Mouse (Mus musculus): ENCODE data around the gene 2310079G19Rik. TPM values are rescaled to one million over a fixed set of nuclear protein-coding genes. Genes with fewer than 3 reads are reported as not detected.

Gene 2310079G19Rik
- not detected in 2 replicates for polyA plus RNA-seq (2015; fragmentation: Nextera tagmentation; extraction: Ambion mirVana)

DNA sequence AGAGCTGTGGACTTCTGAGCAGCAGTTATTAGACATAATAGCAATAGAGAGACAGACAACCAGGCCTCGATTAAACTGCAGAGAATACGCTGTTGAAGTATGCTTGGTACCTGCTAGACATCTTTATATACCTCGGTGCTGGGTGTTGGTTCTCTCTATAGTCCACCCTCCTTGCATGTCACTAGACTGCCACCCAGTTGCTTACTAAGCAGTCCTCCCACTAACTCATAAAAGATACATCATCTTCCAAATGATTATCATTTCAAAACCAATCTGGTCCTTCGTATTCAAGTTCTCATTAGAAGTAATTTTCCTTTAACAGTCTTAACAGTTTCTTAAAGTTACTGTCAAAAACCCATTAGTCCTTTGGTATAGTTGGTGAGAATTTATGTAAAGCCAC, at the start of gene 2310079G19Rik:
TSS of gene 2310079G19Rik (minus strand) at position 101 of the 400 bp plus-strand sequence.
- ATAC-seq (ENCODE audit: insufficient number of reproducible peaks, insufficient read depth, low FRiP score, low TSS enrichment, low read depth): no peak
- H3K9me3 ChIP-seq: no peaks in the 10 kb centered on the region
- H3K4me1 ChIP-seq: no peaks in the 10 kb centered on the region
- no peak within 1 kb of the TSS for H3K9ac ChIP-seq
- WGBS: 91% methylated on average over 4 of the region's 4 CpGs
- H3K27me3 ChIP-seq: no peaks in the 10 kb centered on the region
- no peak within 1 kb of the TSS for H3K4me3 ChIP-seq
- H3K4me2 ChIP-seq: no peak within 1 kb of the TSS
- H3K36me3 ChIP-seq: no peaks in the 10 kb centered on the region
- H3K27ac ChIP-seq: no peak within 1 kb of the TSS

DNA sequence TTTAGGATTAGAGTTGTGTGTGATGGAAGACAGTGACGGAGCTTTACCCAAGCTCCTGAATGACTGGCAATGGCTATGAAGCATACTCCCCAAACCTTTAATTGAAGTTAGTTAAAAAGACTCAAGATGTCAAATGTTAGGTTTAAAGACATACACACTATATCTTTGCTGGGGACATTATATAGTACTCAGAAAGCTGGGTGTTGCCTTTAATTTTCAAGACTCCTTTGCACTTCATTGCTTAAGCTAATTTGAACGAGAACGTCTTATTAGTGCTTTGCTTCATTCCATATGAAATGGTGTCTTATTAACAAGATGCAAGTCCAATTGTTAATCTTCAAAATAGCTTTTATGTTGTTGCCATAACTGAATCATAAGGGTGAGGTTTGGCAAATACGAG, 44.1 kb upstream of the 2310079G19Rik start, which contains the start of gene Krtap27-1:
TSS of gene Krtap27-1 (minus strand) at position 101 of the 400 bp plus-strand sequence.
- no peak for ATAC-seq (ENCODE audit: insufficient number of reproducible peaks, insufficient read depth, low FRiP score, low TSS enrichment, low read depth)
- H3K9ac ChIP-seq: no peak within 1 kb of the TSS
- 0 out of 2 replicates have a peak, but pooled peaks cover 3% of the 10 kb centered on the region for H3K4me1 ChIP-seq
- H3K4me3 ChIP-seq: no peak within 1 kb of the TSS
- no peaks in the 10 kb centered on the region for H3K36me3 ChIP-seq
- H3K9me3 ChIP-seq: no peaks in the 10 kb centered on the region
- H3K27me3 ChIP-seq: no peaks in the 10 kb centered on the region
- H3K27ac ChIP-seq: no peak within 1 kb of the TSS
- WGBS: 90% methylated on average over 4 of the region's 4 CpGs
- H3K4me2 ChIP-seq: no peak within 1 kb of the TSS

DNA sequence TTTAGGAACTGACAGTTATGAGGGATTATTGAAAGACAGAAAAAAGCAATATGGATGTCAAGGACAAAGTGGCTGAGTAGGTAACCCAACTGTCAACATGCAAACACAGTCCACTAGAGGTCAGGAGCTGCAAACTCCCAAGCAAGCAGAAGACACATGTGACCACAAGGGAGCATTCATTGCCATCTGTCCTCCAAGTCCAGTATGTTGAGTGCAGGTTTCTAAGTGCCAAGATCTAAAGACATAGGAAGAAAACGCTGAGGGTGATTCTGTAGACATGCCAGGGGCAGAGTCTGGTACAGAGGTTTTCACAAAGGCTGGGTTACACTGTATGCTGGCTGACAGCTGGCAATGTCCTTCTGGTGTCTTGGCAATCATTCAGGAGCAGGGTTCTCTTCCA, 30.0 kb upstream of the 2310079G19Rik start:
- no peak overlapping the region for H3K4me2 ChIP-seq
- no peak overlapping the region for H3K4me3 ChIP-seq
- no peaks in the 10 kb centered on the region for H3K4me1 ChIP-seq
- no peak for ATAC-seq (ENCODE audit: insufficient number of reproducible peaks, insufficient read depth, low FRiP score, low TSS enrichment, low read depth)
- no peaks in the 10 kb centered on the region for H3K27me3 ChIP-seq
- no peak overlapping the region for H3K27ac ChIP-seq
- 52% methylated on average over 1 of the region's 1 CpGs for WGBS
- no peaks in the 10 kb centered on the region for H3K9me3 ChIP-seq
- H3K36me3 ChIP-seq: no peaks in the 10 kb centered on the region
- H3K9ac ChIP-seq: no peak overlapping the region

DNA sequence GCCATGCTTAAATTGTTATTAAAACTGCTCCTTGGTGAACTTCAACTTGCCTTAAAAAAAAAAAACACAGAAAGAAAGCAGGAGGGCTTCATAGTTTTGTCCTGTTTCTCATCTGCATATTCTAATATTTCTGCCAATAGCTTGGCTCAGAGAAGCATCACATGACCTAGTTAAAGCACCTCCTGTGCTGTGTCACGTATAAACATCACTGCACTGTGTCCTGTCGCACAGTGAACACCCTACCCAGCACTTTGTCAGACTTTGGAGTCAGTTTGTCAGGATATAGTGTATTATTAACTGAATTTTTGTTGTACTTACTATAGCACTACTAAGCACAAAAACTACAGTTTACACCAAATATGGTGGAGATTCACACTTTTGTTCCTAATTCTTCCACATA, 24.5 kb upstream of the 2310079G19Rik start:
- ATAC-seq (ENCODE audit: insufficient number of reproducible peaks, insufficient read depth, low FRiP score, low TSS enrichment, low read depth): no peak
- 63% methylated on average over 2 of the region's 2 CpGs for WGBS
- H3K9ac ChIP-seq: no peak overlapping the region
- no peaks in the 10 kb centered on the region for H3K36me3 ChIP-seq
- H3K4me2 ChIP-seq: no peak overlapping the region
- no peaks in the 10 kb centered on the region for H3K9me3 ChIP-seq
- no peaks in the 10 kb centered on the region for H3K4me1 ChIP-seq
- H3K27me3 ChIP-seq: no peaks in the 10 kb centered on the region
- no peak overlapping the region for H3K4me3 ChIP-seq
- no peak overlapping the region for H3K27ac ChIP-seq

DNA sequence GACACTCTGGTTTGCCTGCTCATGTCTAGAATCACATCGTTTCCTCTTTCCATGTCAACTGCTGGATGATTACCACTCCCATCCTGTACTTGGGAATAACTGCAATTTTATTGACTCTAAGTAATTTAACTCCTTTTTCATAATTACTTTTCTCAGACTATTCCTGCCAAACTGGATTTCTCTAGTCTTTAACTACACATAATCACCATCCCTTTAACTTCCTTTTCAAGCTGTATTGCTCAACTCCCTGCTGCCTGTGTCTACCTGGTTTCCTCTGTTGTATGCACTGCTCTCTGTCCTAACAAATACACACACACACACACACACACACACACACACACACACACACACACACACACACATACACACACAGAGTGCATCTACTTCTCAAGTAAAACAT, 23.6 kb upstream of the 2310079G19Rik start:
- Histone ChIP-seq H3K4me3 (no peak overlapping the region), H3K4me1 (no peaks in the 10 kb centered on the region), H3K27ac (no peak overlapping the region), H3K27me3 (no peaks in the 10 kb centered on the region), H3K9me3 (no peaks in the 10 kb centered on the region), H3K4me2 (no peak overlapping the region), H3K36me3 (no peaks in the 10 kb centered on the region), H3K9ac (no peak overlapping the region)
- ATAC-seq (ENCODE audit: insufficient number of reproducible peaks, insufficient read depth, low FRiP score, low TSS enrichment, low read depth): no peak
- 62% methylated on average over 1 of the region's 1 CpGs for WGBS

DNA sequence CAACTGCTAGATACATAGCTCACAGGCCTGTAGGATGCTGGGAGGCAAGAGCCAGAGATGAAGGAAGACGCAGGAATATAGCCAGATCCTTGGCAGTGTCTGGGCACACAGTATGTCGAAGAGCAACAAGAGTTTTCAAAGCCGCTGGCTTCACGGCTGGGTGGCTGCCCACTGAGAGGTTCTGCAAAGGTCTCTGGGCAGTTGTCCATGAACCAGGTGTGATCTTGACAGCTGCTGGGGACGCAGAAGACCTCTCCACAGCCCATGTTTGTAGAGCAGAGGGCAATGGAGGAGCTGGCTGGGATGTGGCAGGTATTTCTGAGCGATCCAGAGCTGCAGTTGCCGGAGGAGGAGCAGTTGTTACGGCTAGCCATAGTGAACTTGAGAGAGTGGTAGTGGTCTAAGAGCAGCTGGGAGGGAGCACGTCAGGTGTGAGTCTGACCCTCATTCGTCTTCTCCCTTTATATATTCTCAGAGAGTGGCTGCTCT, 19.9 kb upstream of the 2310079G19Rik start, which contains the start of gene Krtap26-1:
TSS of gene Krtap26-1 (minus strand) at position 439 of the 489 bp plus-strand sequence.
- Histone ChIP-seq H3K9ac (no peak within 1 kb of the TSS), H3K9me3 (no peaks in the 10 kb centered on the region), H3K4me1 (no peaks in the 10 kb centered on the region), H3K36me3 (no peaks in the 10 kb centered on the region), H3K4me3 (no peak within 1 kb of the TSS), H3K27me3 (no peaks in the 10 kb centered on the region), H3K27ac (no peak within 1 kb of the TSS), H3K4me2 (no peak within 1 kb of the TSS)
- 90% methylated on average over 10 of the region's 10 CpGs for WGBS
- no peak for ATAC-seq (ENCODE audit: insufficient number of reproducible peaks, insufficient read depth, low FRiP score, low TSS enrichment, low read depth)

DNA sequence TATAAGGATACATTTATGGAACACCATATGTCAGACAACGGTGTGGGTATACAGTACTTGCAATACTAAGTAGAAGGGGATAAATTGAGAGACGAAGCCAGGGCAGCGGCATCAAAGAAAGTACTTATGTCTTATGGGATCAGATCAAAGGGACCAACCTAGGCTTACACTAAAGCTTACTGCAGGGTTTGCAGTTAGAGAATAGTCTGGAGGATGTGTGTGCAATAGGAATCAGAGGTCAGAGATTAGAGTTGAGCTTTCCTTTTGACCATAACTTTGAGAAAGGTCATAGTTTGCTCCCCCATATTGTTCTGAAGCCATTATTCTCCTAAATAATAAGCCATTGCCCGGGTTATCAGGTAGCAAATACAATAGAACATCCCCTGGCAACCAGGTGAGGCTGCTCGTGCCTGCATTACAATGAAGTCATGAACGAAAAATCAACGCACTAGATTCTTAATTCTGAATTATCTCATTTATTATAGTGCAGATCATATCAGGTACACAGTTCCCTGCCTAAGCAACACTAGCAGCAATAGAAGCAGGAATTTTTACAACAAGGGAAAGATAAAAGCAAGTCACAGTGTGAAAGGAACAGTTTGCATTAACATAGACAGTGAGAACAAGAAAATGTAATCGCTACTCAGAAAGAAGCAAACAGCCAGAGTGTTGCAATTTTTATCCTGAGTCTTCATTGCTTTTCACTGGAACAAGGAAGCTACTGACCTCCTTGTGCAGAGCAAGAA, 19.1 kb upstream of the 2310079G19Rik start:
- Histone ChIP-seq H3K27ac (no peak overlapping the region), H3K27me3 (no peaks in the 10 kb centered on the region), H3K9me3 (no peaks in the 10 kb centered on the region), H3K36me3 (no peaks in the 10 kb centered on the region), H3K4me1 (no peaks in the 10 kb centered on the region), H3K4me3 (no peak overlapping the region), H3K9ac (no peak overlapping the region), H3K4me2 (no peak overlapping the region)
- ATAC-seq (ENCODE audit: insufficient number of reproducible peaks, insufficient read depth, low FRiP score, low TSS enrichment, low read depth): no peak
- WGBS: 88% methylated on average over 8 of the region's 8 CpGs

DNA sequence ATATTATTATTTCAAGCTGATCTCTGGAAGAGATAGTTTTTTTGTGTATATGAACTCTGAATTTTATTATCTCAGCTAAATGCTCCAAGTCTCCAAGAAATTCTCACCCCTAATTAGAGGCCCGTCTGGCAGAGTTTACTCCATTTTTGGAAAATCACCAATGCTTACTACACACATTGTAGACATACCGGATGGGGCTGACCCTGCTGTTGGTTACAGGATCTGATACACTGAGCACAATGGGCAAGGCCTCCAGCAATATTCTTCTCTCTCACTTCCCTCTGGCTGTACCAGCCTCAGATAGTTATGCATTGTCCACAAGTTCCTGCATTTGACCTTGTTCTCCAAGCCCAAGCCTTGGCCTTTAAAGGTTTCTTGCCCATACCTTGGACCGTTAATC, 12.6 kb upstream of the 2310079G19Rik start:
- ATAC-seq (ENCODE audit: insufficient number of reproducible peaks, insufficient read depth, low FRiP score, low TSS enrichment, low read depth): no peak
- Histone ChIP-seq H3K4me1 (no peaks in the 10 kb centered on the region), H3K9ac (no peak overlapping the region), H3K4me2 (no peak overlapping the region), H3K36me3 (no peaks in the 10 kb centered on the region), H3K4me3 (no peak overlapping the region), H3K9me3 (no peaks in the 10 kb centered on the region), H3K27ac (no peak overlapping the region), H3K27me3 (no peaks in the 10 kb centered on the region)
- WGBS: 79% methylated on average over 3 of the region's 3 CpGs

DNA sequence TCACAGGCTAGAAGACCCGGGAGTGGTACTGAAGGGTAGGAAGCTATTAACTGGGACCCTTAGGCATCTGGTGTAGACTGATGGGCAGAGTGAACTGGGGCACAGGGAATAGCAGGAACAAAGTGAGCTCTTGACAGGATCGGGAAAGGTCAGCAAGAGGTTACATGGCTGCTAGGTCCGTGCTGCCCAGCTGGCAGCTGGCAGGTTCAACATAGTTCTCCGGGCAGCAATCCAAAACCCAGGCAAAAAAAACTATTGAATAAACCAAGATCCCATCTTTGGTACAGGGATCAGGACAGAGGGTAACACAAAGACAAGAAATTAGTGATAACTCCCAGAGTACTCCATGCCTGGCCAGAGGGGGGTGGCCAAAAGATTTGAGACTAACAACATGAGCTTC, 7.7 kb upstream of the 2310079G19Rik start:
- Histone ChIP-seq H3K4me3 (no peak overlapping the region), H3K36me3 (no peaks in the 10 kb centered on the region), H3K27me3 (no peaks in the 10 kb centered on the region), H3K4me2 (no peak overlapping the region), H3K9me3 (no peaks in the 10 kb centered on the region), H3K27ac (no peak overlapping the region), H3K9ac (no peak overlapping the region), H3K4me1 (no peaks in the 10 kb centered on the region)
- WGBS: 40% methylated on average over 4 of the region's 4 CpGs
- ATAC-seq (ENCODE audit: insufficient number of reproducible peaks, insufficient read depth, low FRiP score, low TSS enrichment, low read depth): no peak

DNA sequence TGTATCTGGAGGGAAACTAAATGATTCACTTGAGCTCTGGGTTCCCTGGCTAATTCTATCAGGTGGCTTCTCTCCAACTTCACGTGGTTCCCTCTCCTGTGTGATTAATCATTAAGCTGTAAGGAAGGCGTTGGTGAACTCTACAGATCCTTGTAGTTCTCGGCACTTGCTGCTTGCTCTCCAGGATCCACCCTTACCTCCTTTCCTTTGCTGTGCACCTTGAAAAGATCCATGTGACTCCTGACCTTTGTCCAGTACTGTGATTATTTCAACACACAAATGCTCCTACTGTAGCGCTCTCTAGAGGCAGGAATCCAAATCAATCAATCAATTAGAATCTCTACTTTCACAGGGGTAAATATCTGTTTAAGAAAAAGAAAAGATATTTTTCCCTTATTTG, 4.0 kb upstream of the 2310079G19Rik start:
- no peak for ATAC-seq (ENCODE audit: insufficient number of reproducible peaks, insufficient read depth, low FRiP score, low TSS enrichment, low read depth)
- no peaks in the 10 kb centered on the region for H3K9me3 ChIP-seq

DNA sequence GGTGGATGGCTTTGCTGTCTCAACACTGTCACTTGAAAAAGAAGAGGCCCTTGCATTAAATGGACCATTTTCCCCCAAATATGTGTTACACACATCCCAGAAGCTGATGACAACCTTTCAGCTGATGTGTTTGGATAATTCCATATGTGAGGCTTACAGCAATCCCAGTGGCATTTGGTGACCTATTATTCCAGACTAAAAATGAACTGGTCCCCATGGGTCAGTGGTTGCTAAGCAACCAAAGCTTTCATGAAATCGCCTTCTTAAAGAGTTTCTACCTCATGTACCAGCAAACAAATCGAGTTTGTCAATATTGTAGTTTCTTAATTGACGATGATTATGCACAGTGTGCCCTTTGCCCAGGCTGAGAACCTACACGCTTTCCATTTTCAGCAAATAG, 14.8 kb downstream of the 2310079G19Rik start:
- H3K9ac ChIP-seq: no peak overlapping the region
- no peak for ATAC-seq (ENCODE audit: insufficient number of reproducible peaks, insufficient read depth, low FRiP score, low TSS enrichment, low read depth)
- H3K4me2 ChIP-seq: no peak overlapping the region
- H3K4me1 ChIP-seq: no peaks in the 10 kb centered on the region
- H3K4me3 ChIP-seq: no peak overlapping the region
- H3K36me3 ChIP-seq: no peaks in the 10 kb centered on the region
- H3K27ac ChIP-seq: no peak overlapping the region
- H3K27me3 ChIP-seq: no peaks in the 10 kb centered on the region
- 84% methylated on average over 4 of the region's 4 CpGs for WGBS
- H3K9me3 ChIP-seq: no peaks in the 10 kb centered on the region

More for the DNA sequence above, 4.0 kb upstream of the 2310079G19Rik start:
- WGBS: 76% methylated on average over 4 of the region's 4 CpGs
- no peaks in the 10 kb centered on the region for H3K27me3 ChIP-seq
- no peak overlapping the region for H3K27ac ChIP-seq
- no peaks in the 10 kb centered on the region for H3K36me3 ChIP-seq
- H3K4me2 ChIP-seq: no peak overlapping the region
- no peak overlapping the region for H3K9ac ChIP-seq
- no peaks in the 10 kb centered on the region for H3K4me1 ChIP-seq
- no peak overlapping the region for H3K4me3 ChIP-seq

DNA sequence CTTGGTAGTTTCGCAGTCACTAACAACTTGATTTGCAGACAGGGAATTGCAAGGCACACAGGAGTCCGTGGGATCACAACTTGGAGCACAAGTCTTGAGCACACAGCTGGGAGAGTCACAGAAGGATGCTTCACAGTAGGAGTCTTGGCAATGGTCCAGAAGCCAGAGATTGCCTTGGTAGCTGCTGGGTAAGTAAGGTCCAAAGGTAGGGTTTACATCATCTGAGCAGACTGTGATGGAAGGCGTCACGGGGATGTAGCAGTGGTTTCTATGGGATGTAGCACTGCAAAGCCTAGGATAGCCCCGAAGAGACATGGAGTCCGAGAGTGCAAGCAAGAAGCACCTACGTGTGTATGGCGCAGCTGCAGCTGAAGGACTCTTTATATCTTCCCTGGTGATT, 15.5 kb downstream of the 2310079G19Rik start, which contains the start of gene Krtap24-1:
TSS of gene Krtap24-1 (minus strand) at position 358 of the 400 bp plus-strand sequence.
- Histone ChIP-seq H3K4me2 (no peak within 1 kb of the TSS), H3K4me1 (no peaks in the 10 kb centered on the region), H3K27ac (no peak within 1 kb of the TSS), H3K9ac (no peak within 1 kb of the TSS), H3K9me3 (no peaks in the 10 kb centered on the region), H3K36me3 (no peaks in the 10 kb centered on the region), H3K4me3 (no peak within 1 kb of the TSS), H3K27me3 (no peaks in the 10 kb centered on the region)
- 91% methylated on average over 8 of the region's 8 CpGs for WGBS
- ATAC-seq (ENCODE audit: insufficient number of reproducible peaks, insufficient read depth, low FRiP score, low TSS enrichment, low read depth): no peak
